Mouse (Mus musculus): ENCODE measurements around the gene Slc2a9.

- TF ChIP-seq CTCF (IDR thresholded peaks at IDR 0.05) (no peak), EP300 (IDR thresholded peaks at IDR 0.05; ENCODE audit: insufficient read depth, low read depth, low read length) (no peak)
These were observed 138.5 kb downstream of the Slc2a9 start for GRCm38 (mm10) chr5:38364396-38364795.

Measured in heart, adult 2 months (tissue).